Mouse (Mus musculus) limb, embryonic 14.5 days (tissue): ENCODE results near the gene Gm20767. TPM values are rescaled to one million over a fixed set of nuclear protein-coding genes. Genes with fewer than 3 reads are reported as not detected.
"Not testable (repeated sequence)": the region's sequence is repeated elsewhere in the genome, so short reads cannot be mapped to it uniquely, and the experiment has no call there.

Experiments used
- ATAC-seq: fragments of 200-750 bp; cut with Nextera tagmentation; 2 replicates; pipeline ENCODE4 v1.8.0; 2017; ENCODE audit warnings: low read depth, moderate number of reproducible peaks, moderate TSS enrichment; ENCODE audit not compliant: low FRiP score
- DNase-seq: peaks from one replicate; pipeline ENCODE4 v3.0.0-alpha.2; 2015; ENCODE audit warnings: low spot score
- H3K27ac ChIP-seq: fragments of 300-500 bp; sonication (generic); replicated peaks from 2 replicates; pipeline ENCODE4 v1.5.1; 2014; ENCODE audit warnings: low read depth, mild to moderate bottlenecking, low read length, moderate library complexity, mixed read lengths
- H3K27me3 ChIP-seq: fragments of 300-500 bp; sonication (generic); 2 replicates; pipeline ENCODE4 v1.6.1; 2014; ENCODE audit warnings: low read length, mixed read lengths; ENCODE audit not compliant: control insufficient read depth, insufficient read depth
- H3K36me3 ChIP-seq: fragments of 300-500 bp; sonication (generic); 2 replicates; pipeline ENCODE4 v1.6.1; 2014; ENCODE audit warnings: mild to moderate bottlenecking, low read length, moderate library complexity, mixed read lengths; ENCODE audit not compliant: control insufficient read depth, insufficient read depth
- H3K4me1 ChIP-seq: fragments of 300-500 bp; sonication (generic); 2 replicates; pipeline ENCODE4 v1.6.1; 2014; ENCODE audit warnings: antibody characterized with exemption, low read length, mixed read lengths; ENCODE audit not compliant: control insufficient read depth, insufficient read depth
- H3K4me2 ChIP-seq: fragments of 300-500 bp; sonication (generic); replicated peaks from 2 replicates; pipeline ENCODE4 v1.6.1; 2014; ENCODE audit warnings: low read depth, mild to moderate bottlenecking, low read length, moderate library complexity; ENCODE audit not compliant: severe bottlenecking
- H3K4me3 ChIP-seq: fragments of 300-500 bp; sonication (generic); replicated peaks from 2 replicates; pipeline ENCODE4 v1.5.1; 2014; ENCODE audit warnings: low read length
- H3K9ac ChIP-seq: fragments of 300-500 bp; sonication (generic); 2 replicates; pipeline ENCODE4 v1.6.1; 2014; ENCODE audit warnings: mild to moderate bottlenecking, low read depth, low read length, moderate library complexity; ENCODE audit not compliant: severe bottlenecking
- H3K9me3 ChIP-seq: fragments of 300-500 bp; sonication (generic); 2 replicates; pipeline ENCODE4 v1.6.1; 2016; ENCODE audit warnings: low read length; ENCODE audit not compliant: control insufficient read depth
- WGBS: fragments of 180-500 bp; shearing (Covaris S2); extraction: QIAGEN DNeasy Blood & Tissue Kit; methylation state at CpG from one replicate; pipeline ENCODE4 v1.1.7; 2014; 5-methylcytosine and 5-hydroxymethylcytosine counted together
- polyA plus RNA-seq, 2 experiments: library from polyadenylated mRNA; depleted of rRNA in 1 of 2; stranded (reverse) in 1 of 2; unstranded in 1 of 2; fragments of >200 nt; fragmentation: Nextera tagmentation in 1 of 2; extraction: Ambion mirVana in 1 of 2; gene quantifications; 2 replicates each; pipeline versions ENCODE4 v1.2.1 to v1.2.3; 2012 to 2014

Gene Gm20767
- polyA plus RNA-seq (2012; rRNA removed) = not detected in 2 replicates
- polyA plus RNA-seq (2014; fragmentation: Nextera tagmentation; extraction: Ambion mirVana) = not detected in 2 replicates

DNA sequence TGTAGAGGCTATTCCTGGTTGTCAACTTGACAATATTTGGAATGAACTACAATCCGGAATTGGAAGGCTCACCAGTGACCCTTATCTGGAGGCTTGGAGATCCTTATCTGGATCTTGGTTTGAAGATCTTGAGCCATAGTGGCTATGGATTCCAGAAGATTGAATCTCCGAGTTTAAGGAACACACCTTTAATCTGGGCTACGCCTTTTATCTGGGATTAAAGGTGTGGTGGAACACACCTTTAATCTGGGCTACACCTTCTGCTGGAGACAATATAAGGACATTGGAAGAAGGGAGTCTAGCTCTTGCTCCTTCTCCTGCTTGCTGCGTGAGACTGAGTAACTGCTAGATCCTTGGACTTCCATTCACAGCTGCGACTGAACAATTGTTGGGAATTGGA, at the start of gene Gm20767:
Gene Gm20767, plus strand, starts transcription at position 301 of the 400 bp plus-strand sequence.
- not testable (repeated sequence) for H3K36me3 ChIP-seq, H3K9ac ChIP-seq, H3K9me3 ChIP-seq, H3K27me3 ChIP-seq, H3K4me3 ChIP-seq, ATAC-seq, H3K4me2 ChIP-seq, DNase-seq, H3K27ac ChIP-seq, H3K4me1 ChIP-seq
- WGBS = 94% methylated on average over 1 of the region's 5 CpGs

DNA sequence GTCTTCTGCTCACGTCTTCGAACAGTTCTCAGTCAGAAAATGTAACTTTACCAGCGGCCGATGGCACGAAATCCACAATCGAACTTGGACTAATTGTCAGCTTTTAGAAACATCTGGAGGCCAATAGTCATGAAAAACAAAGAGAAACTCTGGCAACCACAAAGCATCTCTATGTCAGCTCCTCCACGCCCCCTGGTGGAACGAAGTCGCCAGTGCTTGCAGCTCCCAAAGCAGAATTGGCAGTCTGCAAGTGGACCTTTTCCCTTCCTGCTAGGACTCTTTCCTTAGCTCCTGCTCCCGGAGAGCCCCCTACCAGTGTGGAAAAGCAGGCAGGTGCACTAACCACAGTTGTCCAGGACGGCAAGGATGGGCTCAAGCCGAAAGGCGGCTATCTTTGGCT, 47.1 kb upstream of the Gm20767 start:
- WGBS = no CpG with 5 or more reads among the region's 13 CpGs
- DNase-seq, H3K36me3 ChIP-seq, H3K4me3 ChIP-seq, H3K4me1 ChIP-seq, H3K27me3 ChIP-seq, H3K9me3 ChIP-seq, H3K4me2 ChIP-seq, H3K27ac ChIP-seq, ATAC-seq, H3K9ac ChIP-seq: not testable (repeated sequence)

DNA sequence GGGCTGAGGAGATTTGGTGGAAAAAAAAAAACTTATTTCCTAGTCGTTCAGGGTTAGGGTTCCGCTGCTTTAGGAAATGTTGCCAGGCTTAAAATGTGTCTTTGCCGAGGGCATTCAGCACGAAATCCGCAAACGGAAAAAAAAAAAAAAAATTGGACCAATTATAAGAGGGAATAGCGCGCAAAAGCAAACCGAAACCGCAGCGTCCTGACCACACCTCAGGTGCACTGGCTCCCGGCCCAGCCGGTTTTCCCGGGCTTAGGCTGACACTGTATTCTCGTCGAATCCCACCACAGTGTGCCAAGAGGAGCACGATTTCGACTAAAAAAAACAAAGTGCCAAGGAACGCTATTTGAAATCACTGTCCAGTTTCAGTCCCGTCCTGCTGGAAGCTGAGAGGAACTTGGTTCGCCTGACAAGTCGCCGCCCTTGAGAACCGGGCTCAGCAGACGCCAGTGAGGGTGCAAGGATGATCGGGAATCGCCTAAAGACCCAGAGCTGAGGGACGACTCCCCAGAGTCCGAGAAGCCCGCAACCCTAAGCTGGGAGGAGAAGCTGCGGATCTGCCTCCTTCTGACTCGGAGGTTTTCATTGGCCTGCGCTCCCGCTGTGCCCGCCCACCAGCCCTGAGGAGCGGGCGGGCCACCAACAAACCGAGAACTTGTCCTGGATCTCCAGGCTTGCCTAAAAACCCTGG, 43.7 kb upstream of the Gm20767 start:
- Histone ChIP-seq H3K4me3 (peak overlapping the region; percentile 17; the same call in 1 of the 2 replicates), H3K4me2 (peak overlapping the region; percentile 19; the same call in 1 of the 2 replicates)
- WGBS = 2% methylated on average over 22 of the region's 38 CpGs
- H3K36me3 ChIP-seq, H3K9me3 ChIP-seq, H3K27me3 ChIP-seq, H3K9ac ChIP-seq, H3K4me1 ChIP-seq, H3K27ac ChIP-seq: not testable (repeated sequence)
- DNase-seq = peak; percentile 2
- ATAC-seq = peak; percentile 69

DNA sequence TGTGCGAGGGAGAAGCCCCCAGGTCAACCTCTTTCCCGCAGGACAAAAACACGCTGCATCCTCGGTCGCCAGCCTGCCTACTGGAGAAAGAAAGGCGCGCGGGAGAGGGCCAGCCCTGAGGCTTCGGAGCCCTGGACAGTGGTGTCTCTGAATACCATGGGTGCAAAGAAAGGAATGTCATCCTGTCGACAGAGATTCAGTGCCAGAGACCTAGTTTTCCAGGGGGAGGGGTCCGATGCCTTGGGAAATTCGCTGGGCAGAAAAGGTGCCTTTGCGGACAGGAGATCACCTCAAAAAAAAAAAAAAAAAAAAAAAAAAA, 43.1 kb upstream of the Gm20767 start:
- ATAC-seq = peak; percentile 27; the same call in 1 of the 2 replicates
- WGBS = 0% methylated on average over 5 of the region's 13 CpGs
- not testable (repeated sequence) for H3K9me3 ChIP-seq, H3K27ac ChIP-seq, H3K9ac ChIP-seq, H3K36me3 ChIP-seq, DNase-seq, H3K4me2 ChIP-seq, H3K27me3 ChIP-seq, H3K4me3 ChIP-seq, H3K4me1 ChIP-seq

GRCm38 (mm10) chr13:120099327-120099726, 40.7 kb upstream of the Gm20767 start:
- no CpG with 5 or more reads among the region's 5 CpGs for WGBS
- not testable (repeated sequence) for H3K9me3 ChIP-seq, H3K4me3 ChIP-seq, H3K36me3 ChIP-seq, H3K4me2 ChIP-seq, H3K27me3 ChIP-seq, H3K4me1 ChIP-seq, H3K27ac ChIP-seq, DNase-seq, H3K9ac ChIP-seq, ATAC-seq

- not testable (repeated sequence) for H3K4me3 ChIP-seq, H3K27ac ChIP-seq, DNase-seq, H3K27me3 ChIP-seq, H3K9ac ChIP-seq, H3K36me3 ChIP-seq, H3K4me2 ChIP-seq, H3K9me3 ChIP-seq, H3K4me1 ChIP-seq, ATAC-seq
- no CpG with 5 or more reads among the region's 5 CpGs for WGBS
Measured at GRCm38 (mm10) chr13:120106504-120106903, 33.5 kb upstream of the Gm20767 start.

DNA sequence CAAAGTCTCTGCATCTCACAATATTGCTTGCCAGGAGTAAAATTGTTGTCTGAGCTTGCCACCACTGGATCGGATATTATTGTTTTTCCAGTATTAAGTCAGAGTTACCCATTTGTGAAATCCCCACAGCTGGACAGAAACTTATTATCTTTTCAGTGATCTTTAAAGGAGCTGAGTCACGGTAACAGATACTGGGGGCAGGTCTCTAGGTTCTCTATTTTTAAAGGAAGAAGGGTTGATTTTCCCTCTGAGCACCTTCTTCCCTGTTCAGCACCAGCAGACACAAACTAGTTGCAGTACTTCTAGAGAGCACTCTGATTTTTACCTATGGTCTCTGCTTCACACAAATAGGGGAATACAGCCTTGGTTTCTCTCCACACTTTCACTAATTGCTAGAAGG, 33.0 kb upstream of the Gm20767 start:
- not testable (repeated sequence) for ATAC-seq, H3K4me2 ChIP-seq, DNase-seq, H3K36me3 ChIP-seq, H3K4me1 ChIP-seq, H3K9ac ChIP-seq, H3K4me3 ChIP-seq, H3K27ac ChIP-seq, H3K27me3 ChIP-seq, H3K9me3 ChIP-seq
- WGBS = 86% methylated on average over 2 of the region's 2 CpGs

- H3K4me3 ChIP-seq, H3K9me3 ChIP-seq, H3K36me3 ChIP-seq, H3K4me1 ChIP-seq, H3K4me2 ChIP-seq, DNase-seq, H3K27me3 ChIP-seq, ATAC-seq, H3K27ac ChIP-seq, H3K9ac ChIP-seq: not testable (repeated sequence)
- 62% methylated on average over 2 of the region's 3 CpGs for WGBS
Measured at GRCm38 (mm10) chr13:120142348-120142747, 2.3 kb downstream of the Gm20767 start.
